Mouse (Mus musculus) G1E (cell line): ENCODE measurements around the gene Asmt. TPM values are rescaled to one million over a fixed set of nuclear protein-coding genes. Genes with fewer than 3 reads are reported as not detected.

ENCODE experiments used
- ATAC-seq: 2 replicates; pipeline ENCODE4 v1.8.0; 2016; ENCODE audit warnings: mild to moderate bottlenecking; ENCODE audit not compliant: insufficient number of reproducible peaks, poor library complexity, low FRiP score, severe bottlenecking; ENCODE audit errors: extremely low read depth
- DNase-seq: peaks from one replicate; pipeline ENCODE4 v3.0.0; 2012; ENCODE audit warnings: low spot score
- H3K27me3 ChIP-seq: 2 replicates; pipeline ENCODE4 v1.6.1; 2012; ENCODE audit warnings: mild to moderate bottlenecking, low read length, inconsistent platforms; ENCODE audit not compliant: insufficient read depth
- H3K36me3 ChIP-seq: replicated peaks from 2 replicates; pipeline ENCODE3; 2012; ENCODE audit warnings: mild to moderate bottlenecking, inconsistent platforms
- H3K4me1 ChIP-seq: 2 replicates; pipeline ENCODE4 v1.6.1; 2012; ENCODE audit warnings: low read depth, low read length, inconsistent platforms, mixed read lengths; ENCODE audit not compliant: insufficient read depth
- H3K4me3 ChIP-seq: 2 replicates; pipeline ENCODE4 v1.5.1; 2012; ENCODE audit warnings: low read depth, mild to moderate bottlenecking, inconsistent platforms, low read length, moderate library complexity, mixed read lengths
- H3K9me3 ChIP-seq: replicated peaks from 2 replicates; pipeline ENCODE4 v1.6.1; 2012; ENCODE audit warnings: inconsistent platforms
- CTCF ChIP-seq: IDR thresholded peaks from 2 replicates; pipeline ENCODE4 v1.5.1; 2012; ENCODE audit warnings: low read depth, low read length, inconsistent platforms, mixed read lengths
- GATA1 ChIP-seq: IDR thresholded peaks from 2 replicates; pipeline ENCODE4 v1.6.1; 2012; ENCODE audit warnings: borderline replicate concordance, low read length, inconsistent platforms, mixed read lengths
- GATA2 ChIP-seq: IDR thresholded peaks from 2 replicates; pipeline ENCODE4 v1.6.1; 2012; ENCODE audit warnings: low read depth, low read length, inconsistent platforms, borderline replicate concordance
- POLR2AphosphoS5 ChIP-seq: IDR thresholded peaks from 2 replicates; pipeline ENCODE4 v1.6.1; 2012; ENCODE audit warnings: low read depth, low read length, inconsistent platforms; ENCODE audit not compliant: insufficient replicate concordance
- TAL1 ChIP-seq: conservative IDR thresholded peaks from 2 replicates; pipeline ENCODE4 v1.6.1; 2012; ENCODE audit warnings: low read depth, low read length, inconsistent platforms, mixed read lengths
- polyA plus RNA-seq: library from polyadenylated mRNA; stranded (reverse); fragments of >175 nt; gene quantifications from 2 replicates; pipeline ENCODE4 v1.2.3, GENCODE M21; 2012
- total RNA-seq, 2 experiments: library from RNA; stranded (forward) in 1 of 2; stranded (reverse) in 1 of 2; fragments of 200-1000 nt in 1 of 2; fragments of >200 nt in 1 of 2; fragmentation: Nextera tagmentation in 1 of 2; gene quantifications; 2 replicates each; pipeline ENCODE4 v1.2.3; 2014 to 2017

Gene Asmt
- total RNA-seq (2014; fragmentation: Nextera tagmentation): not detected in 2 replicates
- total RNA-seq (2017): not detected in 2 replicates
- polyA plus RNA-seq: 0.08 and 0.12 TPM in 2 replicates

GRCm38 (mm10) chrX:170672594-170673092 lies at the start of gene Asmt:
TSS of gene Asmt (plus strand) at chrX:170672644.
- Histone ChIP-seq H3K36me3 (peaks cover 21% of the 10 kb centered on the region), H3K27me3 (no peaks in the 10 kb centered on the region), H3K4me3 (peak within 1 kb of the TSS; percentile 17; the same call in 1 of the 2 replicates), H3K4me1 (no peaks in the 10 kb centered on the region), H3K9me3 (peaks cover 52% of the 10 kb centered on the region)
- no peak for TF ChIP-seq POLR2AphosphoS5
- TF ChIP-seq TAL1: no peak
- no peak for TF ChIP-seq GATA1
- no peak for TF ChIP-seq CTCF
- TF ChIP-seq GATA2: no peak
- no peak for DNase-seq
- ATAC-seq: peak; percentile 15; the same call in 1 of the 2 replicates

GRCm38 (mm10) chrX:170673233-170673951 lies 948 bp downstream of the Asmt start:
- Histone ChIP-seq H3K9me3 (peaks cover 54% of the 10 kb centered on the region), H3K27me3 (no peaks in the 10 kb centered on the region), H3K4me3 (peak overlapping the region; percentile 5; the same call in 1 of the 2 replicates), H3K36me3 (peaks cover 21% of the 10 kb centered on the region), H3K4me1 (no peaks in the 10 kb centered on the region)
- DNase-seq: no peak
- ATAC-seq: peak; percentile 28; the same call in 1 of the 2 replicates
- TF ChIP-seq CTCF: no peak
- no peak for TF ChIP-seq POLR2AphosphoS5
- no peak for TF ChIP-seq TAL1

- Histone ChIP-seq H3K4me3 (no peak overlapping the region), H3K4me1 (no peaks in the 10 kb centered on the region), H3K27me3 (no peaks in the 10 kb centered on the region), H3K9me3 (peaks cover 54% of the 10 kb centered on the region), H3K36me3 (peaks cover 21% of the 10 kb centered on the region)
- TF ChIP-seq GATA2: no peak
- TF ChIP-seq CTCF: no peak
- no peak for TF ChIP-seq POLR2AphosphoS5
- TF ChIP-seq GATA1: no peak
- no peak for TF ChIP-seq TAL1
- no peak for ATAC-seq
- DNase-seq: no peak
These were observed 1.9 kb downstream of the Asmt start for GRCm38 (mm10) chrX:170674229-170674771.

- Histone ChIP-seq H3K4me3 (peak overlapping the region; percentile 42; the same call in 1 of the 2 replicates), H3K27me3 (no peaks in the 10 kb centered on the region), H3K36me3 (peaks cover 21% of the 10 kb centered on the region), H3K9me3 (peaks cover 54% of the 10 kb centered on the region), H3K4me1 (no peaks in the 10 kb centered on the region)
- no peak for DNase-seq
- no peak for TF ChIP-seq TAL1
- no peak for ATAC-seq
These were observed 2.7 kb downstream of the Asmt start for GRCm38 (mm10) chrX:170674885-170675876.

- Histone ChIP-seq H3K4me1 (no peaks in the 10 kb centered on the region), H3K4me3 (peak overlapping the region; percentile 42; the same call in 1 of the 2 replicates), H3K36me3 (peaks cover 21% of the 10 kb centered on the region), H3K27me3 (no peaks in the 10 kb centered on the region), H3K9me3 (peaks cover 54% of the 10 kb centered on the region)
- ATAC-seq (no peak; the same call in 1 of the 2 replicates), DNase-seq (no peak)
- TF ChIP-seq CTCF: no peak
- TF ChIP-seq TAL1: no peak
- no peak for TF ChIP-seq GATA2
- no peak for TF ChIP-seq POLR2AphosphoS5
- TF ChIP-seq GATA1: no peak
These were observed 3.6 kb downstream of the Asmt start for GRCm38 (mm10) chrX:170675923-170676605.
